ENCODE assay signal across 8 mouse cellular contexts in the genomic region with DNA sequence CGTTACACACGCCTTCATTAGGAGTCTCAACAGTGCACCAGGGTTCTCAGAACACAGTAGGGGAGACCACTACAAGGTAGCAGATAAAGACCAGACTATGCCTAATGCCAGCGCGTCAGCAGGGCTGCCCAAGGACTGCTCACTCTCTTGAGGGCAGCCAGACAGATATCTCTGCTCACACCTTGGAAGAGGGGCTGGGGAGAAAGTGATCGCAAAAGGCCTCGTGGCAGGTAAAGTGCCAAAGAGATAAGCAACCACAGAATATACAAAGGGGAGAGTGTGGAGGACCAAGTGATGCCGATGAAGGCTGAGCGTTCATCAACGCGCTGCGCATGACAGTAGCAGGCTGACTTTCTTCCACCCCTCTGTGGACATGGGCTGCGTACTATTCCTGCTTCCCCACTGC. TPM values are rescaled to one million over a fixed set of nuclear protein-coding genes. Genes with fewer than 3 reads are reported as not detected.
DNase-seq lines count a peak whose midpoint lies in the region; ATAC-seq lines count a peak whose summit lies in the region.

No protein-coding gene starts in this region.

- intact Hi-C loops in heart, postnatal 10 days (cut with DNase I): loop anchor here (2.0 to 10.0 kb wide), 4 partner anchors 30 to 190 kb away; a partner anchor contains a TSS

- no peaks in the 10 kb centered on the region for H3K27me3 ChIP-seq in heart, embryonic 10.5 days (ENCODE audit: insufficient read depth, poor library complexity, severe bottlenecking)
- no peaks in the 10 kb centered on the region for H3K27me3 ChIP-seq in heart, embryonic 16.5 days (ENCODE audit: control insufficient read depth, insufficient read depth, low read length)

- no peak for ATAC-seq in heart, embryonic 16.5 days (replicated peaks; ENCODE audit: extremely low read depth, insufficient read depth, low FRiP score)
- ATAC-seq in megakaryocyte, adult 5-6 weeks (ENCODE audit: poor library complexity, severe bottlenecking): peak; percentile 30

- H3K27ac ChIP-seq in heart, embryonic 10.5 days: peak overlapping the region; percentile 72
- no peak overlapping the region; the same call in 1 of the 2 replicates for H3K27ac ChIP-seq in heart, embryonic 16.5 days (ENCODE audit: low read length)

- peaks cover 11% of the 10 kb centered on the region for H3K4me1 ChIP-seq in heart, embryonic 10.5 days
- H3K4me1 ChIP-seq in heart, embryonic 16.5 days (ENCODE audit: control insufficient read depth, insufficient read depth, low read length): peaks cover 10% of the 10 kb centered on the region

- 21% methylated on average over 12 of the region's 12 CpGs for WGBS in heart, embryonic 10.5 days
- 20% methylated on average over 12 of the region's 12 CpGs for WGBS in heart, embryonic 16.5 days

- H3K36me3 ChIP-seq in heart, embryonic 10.5 days: peaks cover 36% of the 10 kb centered on the region
- H3K36me3 ChIP-seq in heart, embryonic 16.5 days (ENCODE audit: control insufficient read depth, insufficient read depth): peaks cover 15% of the 10 kb centered on the region

- peak overlapping the region; percentile 71 for H3K4me3 ChIP-seq in heart, embryonic 10.5 days
- H3K4me3 ChIP-seq in heart, embryonic 16.5 days (ENCODE audit: low read length): peak overlapping the region; percentile 92

- H3K4me2 ChIP-seq in heart, embryonic 16.5 days (ENCODE audit: low read depth, low read length): peak overlapping the region; percentile 77

- H3K9me3 ChIP-seq in heart, embryonic 10.5 days: peaks cover 5% of the 10 kb centered on the region; the same call in 1 of the 2 replicates
- H3K9me3 ChIP-seq in heart, embryonic 16.5 days (replicated peaks; ENCODE audit: control insufficient read depth, low read length): peaks cover 4% of the 10 kb centered on the region

- H3K9ac ChIP-seq in heart, embryonic 16.5 days (ENCODE audit: low read length): peak overlapping the region; percentile 91

- DNase-seq in heart, embryonic 10.5 days (ENCODE audit: low spot score): no peak
- DNase-seq in heart, postnatal 10 days: no peak
- peak; percentile 38 for DNase-seq in MEL-GATA-1-ER (ENCODE audit: extremely low read depth, low read depth)
- DNase-seq in left cerebral cortex, adult 18-20 months (ENCODE audit: low spot score in 2 of 2): no peak
- DNase-seq in B cell, adult 2 months: no peak
- no peak for DNase-seq in gastrocnemius, postnatal 25 days

RNA-seq across cellular contexts. Expression of a gene that starts 0.6 kb away (rescaled TPM):
- 9.9 and 11.2 TPM in 2 replicates for polyA plus RNA-seq in heart, embryonic 10.5 days (2016; fragmentation: Nextera tagmentation; extraction: Ambion mirVana)
- 1 to 10 TPM; 3.9 to 4.7 TPM for total RNA-seq in heart, postnatal 10 days (2021)
- polyA plus RNA-seq in heart, embryonic 16.5 days (2015; fragmentation: Nextera tagmentation; extraction: Ambion mirVana): 8.5 and 9.4 TPM in 2 replicates
- total RNA-seq in megakaryocyte, adult 5-6 weeks (2015): 2.5 and 3.1 TPM in 2 replicates
- 5.5 and 5.8 TPM in 2 replicates for total RNA-seq in megakaryocyte, adult 5-6 weeks (2017)
- 10 to 100 TPM; 10.7 to 12.3 TPM for total RNA-seq in left cerebral cortex, adult 18-20 months (2021)
- 1 to 10 TPM; 3.4 to 4.0 TPM for total RNA-seq in gastrocnemius, postnatal 25 days (2021)

RNA-seq across cellular contexts. Expression of a gene that starts 8.1 kb away (rescaled TPM):
- 0.14 TPM in 1 of 2 replicates, not detected in the other for polyA plus RNA-seq in heart, embryonic 10.5 days (2016; fragmentation: Nextera tagmentation; extraction: Ambion mirVana)
- not detected for total RNA-seq in heart, postnatal 10 days (2021)
- 0.07 TPM in 1 of 2 replicates, not detected in the other for polyA plus RNA-seq in heart, embryonic 16.5 days (2015; fragmentation: Nextera tagmentation; extraction: Ambion mirVana)
- total RNA-seq in megakaryocyte, adult 5-6 weeks (2015): not detected in 2 replicates
- not detected in 2 replicates for total RNA-seq in megakaryocyte, adult 5-6 weeks (2017)
- under 1 TPM; 0.37 to 0.45 TPM for total RNA-seq in left cerebral cortex, adult 18-20 months (2021)
- total RNA-seq in gastrocnemius, postnatal 25 days (2021): under 1 TPM in 1 of 2 experiments, not detected in 1; 0.23 TPM

RNA-seq across cellular contexts. Expression of a gene that starts 29.4 kb away (rescaled TPM):
- 0.11 and 0.31 TPM in 2 replicates for polyA plus RNA-seq in heart, embryonic 10.5 days (2016; fragmentation: Nextera tagmentation; extraction: Ambion mirVana)
- not detected for total RNA-seq in heart, postnatal 10 days (2021)
- polyA plus RNA-seq in heart, embryonic 16.5 days (2015; fragmentation: Nextera tagmentation; extraction: Ambion mirVana): 0.50 and 0.71 TPM in 2 replicates
- total RNA-seq in megakaryocyte, adult 5-6 weeks (2015): not detected in 2 replicates
- 0.33 TPM in 1 of 2 replicates, not detected in the other for total RNA-seq in megakaryocyte, adult 5-6 weeks (2017)
- under 1 TPM; 0.19 to 0.21 TPM for total RNA-seq in left cerebral cortex, adult 18-20 months (2021)
- total RNA-seq in gastrocnemius, postnatal 25 days (2021): not detected

RNA-seq across cellular contexts. Expression of a gene that starts 29.4 kb away (rescaled TPM):
- 35.3 and 47.9 TPM in 2 replicates for polyA plus RNA-seq in heart, embryonic 10.5 days (2016; fragmentation: Nextera tagmentation; extraction: Ambion mirVana)
- 10 to 100 TPM; 17.6 to 18.2 TPM for total RNA-seq in heart, postnatal 10 days (2021)
- 40.9 and 51.1 TPM in 2 replicates for polyA plus RNA-seq in heart, embryonic 16.5 days (2015; fragmentation: Nextera tagmentation; extraction: Ambion mirVana)
- total RNA-seq in megakaryocyte, adult 5-6 weeks (2015): 9.1 and 11.5 TPM in 2 replicates
- 32.3 and 40.9 TPM in 2 replicates for total RNA-seq in megakaryocyte, adult 5-6 weeks (2017)
- 10 to 100 TPM; 47.2 to 55.7 TPM for total RNA-seq in left cerebral cortex, adult 18-20 months (2021)
- 10 to 100 TPM; 11.2 to 13.3 TPM for total RNA-seq in gastrocnemius, postnatal 25 days (2021)

RNA-seq across cellular contexts. Expression of a gene that starts 31.1 kb away (rescaled TPM):
- not detected in 2 replicates for polyA plus RNA-seq in heart, embryonic 10.5 days (2016; fragmentation: Nextera tagmentation; extraction: Ambion mirVana)
- under 1 TPM in 1 of 2 experiments, not detected in 1; 0.10 TPM for total RNA-seq in heart, postnatal 10 days (2021)
- polyA plus RNA-seq in heart, embryonic 16.5 days (2015; fragmentation: Nextera tagmentation; extraction: Ambion mirVana): 0.04 TPM in 1 of 2 replicates, not detected in the other
- not detected in 2 replicates for total RNA-seq in megakaryocyte, adult 5-6 weeks (2015)
- not detected in 2 replicates for total RNA-seq in megakaryocyte, adult 5-6 weeks (2017)
- total RNA-seq in left cerebral cortex, adult 18-20 months (2021): 1 to 10 TPM; 2.1 to 2.9 TPM
- 10 to 100 TPM in 1 of 2 experiments, 1 to 10 TPM in 1; 8.6 to 12.6 TPM for total RNA-seq in gastrocnemius, postnatal 25 days (2021)
